In genomic region chr4:108999999-109000950, GRCm38 (mm10) we compare ENCODE assay signal across 8 mouse cellular contexts. TPM values are rescaled to one million over a fixed set of nuclear protein-coding genes. Genes with fewer than 3 reads are reported as not detected.
DNase-seq lines count a peak whose midpoint lies in the region; ATAC-seq lines count a peak whose summit lies in the region.

Nrd1 (plus strand) TSS chr4:109000655.

- H3K27ac ChIP-seq in heart, embryonic 10.5 days, result peak within 1 kb of the TSS; percentile 93
- H3K27ac ChIP-seq in kidney, embryonic 15.5 days, result peak within 1 kb of the TSS; percentile 97

- H3K4me3 ChIP-seq in heart, embryonic 10.5 days, result peak within 1 kb of the TSS; percentile 74
- peak within 1 kb of the TSS; percentile 88 for H3K4me3 ChIP-seq in kidney, embryonic 15.5 days (replicated peaks)

- WGBS in heart, embryonic 10.5 days, result under 1% methylated on average over 58 of the region's 58 CpGs
- WGBS in kidney, embryonic 15.5 days, result under 1% methylated on average over 58 of the region's 58 CpGs

- peak; percentile 97 to 98 for DNase-seq in B cell, adult 2 months
- peak; percentile 100 for DNase-seq in brain, adult 2 months (ENCODE audit: low read depth, low spot score)
- peak; percentile 100 for DNase-seq in heart, embryonic 10.5 days (ENCODE audit: low spot score)
- peak; percentile 99 for DNase-seq in liver
- DNase-seq in spleen, postnatal 4 days (ENCODE audit: low spot score in 2 of 2), result peak; percentile 98 to 99

- ATAC-seq in erythroblast, adult 5-6 weeks (replicated peaks; ENCODE audit: low FRiP score, poor library complexity, severe bottlenecking), result peak; percentile 97
- ATAC-seq in kidney, embryonic 15.5 days (replicated peaks; ENCODE audit: low FRiP score), result peak; percentile 99
- peak; percentile 99 for ATAC-seq in monocyte, adult 5-6 weeks (replicated peaks; ENCODE audit: insufficient number of reproducible peaks, low FRiP score, low TSS enrichment, poor library complexity, severe bottlenecking)

- H3K4me1 ChIP-seq in heart, embryonic 10.5 days, result peaks cover 9% of the 10 kb centered on the region
- peaks cover 18% of the 10 kb centered on the region for H3K4me1 ChIP-seq in kidney, embryonic 15.5 days

- no peaks in the 10 kb centered on the region for H3K27me3 ChIP-seq in heart, embryonic 10.5 days (ENCODE audit: insufficient read depth, poor library complexity, severe bottlenecking)
- 0 out of 2 replicates have a peak, but pooled peaks cover 3% of the 10 kb centered on the region for H3K27me3 ChIP-seq in kidney, embryonic 15.5 days

- H3K9ac ChIP-seq in kidney, embryonic 15.5 days, result peak within 1 kb of the TSS; percentile 84

- H3K4me2 ChIP-seq in kidney, embryonic 15.5 days, result peak within 1 kb of the TSS; percentile 76

- peaks cover 9% of the 10 kb centered on the region; the same call in 1 of the 2 replicates for H3K36me3 ChIP-seq in heart, embryonic 10.5 days
- H3K36me3 ChIP-seq in kidney, embryonic 15.5 days, result peaks cover 8% of the 10 kb centered on the region

- H3K9me3 ChIP-seq in heart, embryonic 10.5 days, result no peaks in the 10 kb centered on the region
- H3K9me3 ChIP-seq in kidney, embryonic 15.5 days (replicated peaks), result no peaks in the 10 kb centered on the region

RNA-seq across cellular contexts. Expression of gene Nrd1, which starts in this region (rescaled TPM):
- 178 and 182 TPM in 2 replicates for total RNA-seq in erythroblast, adult 5-6 weeks (2015; ENCODE audit: low replicate concordance)
- total RNA-seq in erythroblast, adult 5-6 weeks (2017; ENCODE audit: low replicate concordance), result 191 and 203 TPM in 2 replicates
- 54.4 and 62.4 TPM in 2 replicates for polyA plus RNA-seq in heart, embryonic 10.5 days (2016; fragmentation: Nextera tagmentation; extraction: Ambion mirVana)
- 65.9 and 71.8 TPM in 2 replicates for polyA plus RNA-seq in kidney, embryonic 15.5 days (2015; fragmentation: Nextera tagmentation; extraction: Ambion mirVana)
- total RNA-seq in monocyte, adult 5-6 weeks (2017), result 111 to 143 TPM (median 130 TPM) in 3 replicates

Comparison
In these comparisons a context has a peak if more than half of its experiments do, and no peak if none do; other contexts are left out.
1. Peak in every context shown above with its lines: DNase-seq, ATAC-seq, H3K4me3 ChIP-seq and H3K27ac ChIP-seq.